1 mouse cellular context compared by ENCODE assay signal in the genomic region with DNA sequence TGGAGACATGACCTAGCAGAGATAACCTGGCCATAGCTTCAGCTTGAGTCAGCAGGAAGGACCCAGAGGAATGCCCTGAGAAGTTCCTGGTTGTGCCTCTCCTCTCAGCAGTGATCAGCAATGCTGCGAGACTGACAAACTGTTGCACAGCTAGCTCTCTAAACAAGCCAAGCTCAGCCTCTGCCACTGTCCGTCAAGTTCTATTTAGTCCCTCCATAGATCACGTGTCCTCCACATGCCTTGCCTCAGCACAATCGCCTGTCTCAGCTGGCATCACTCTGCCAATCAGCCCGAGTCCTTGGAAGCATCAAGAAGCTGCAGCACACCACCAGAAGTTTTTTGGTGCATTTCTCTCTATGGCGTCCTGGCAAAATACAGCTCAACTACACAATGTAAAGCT.
TF ChIP-seq lines count a peak whose summit lies in the region.

No protein-coding gene starts in this region.

TF ChIP-seq in MEL, 35 proteins besides CTCF, POLR2A, EP300 and RAD21 (continued from another document):
- TF ChIP-seq MEF2A (IDR thresholded peaks at IDR 0.05; ENCODE audit: extremely low read depth, insufficient replicate concordance, low read depth, low read length, poor library complexity, severe bottlenecking) (no peak), ELF1 (IDR thresholded peaks at IDR 0.05; ENCODE audit: low read depth, low read length) (no peak), HCFC1 (IDR thresholded peaks at IDR 0.05; ENCODE audit: low read depth, low read length) (no peak), E2F4 (IDR thresholded peaks at IDR 0.05; ENCODE audit: borderline replicate concordance, low read depth, low read length) (no peak), TCF12 (IDR thresholded peaks at IDR 0.05; ENCODE audit: low read depth, low read length) (0 out of 2 replicates have a peak, but pooled peaks have one; percentile 3), MXI1 (IDR thresholded peaks at IDR 0.05; ENCODE audit: low read depth, low read length) (peak; percentile 81), POLR2AphosphoS5 (IDR thresholded peaks at IDR 0.05; ENCODE audit: borderline replicate concordance, low read depth, low read length) (no peak), BHLHE40 (IDR thresholded peaks at IDR 0.05; ENCODE audit: borderline replicate concordance, low read depth, low read length) (0 out of 2 replicates have a peak, but pooled peaks have one; percentile 15), MYB (IDR thresholded peaks at IDR 0.05; ENCODE audit: low read depth, low read length) (no peak)
